Mouse (Mus musculus): ENCODE results near the gene Negr1.

The Negr1 gene

GRCm38 (mm10) chr3:156710693-156711092 is 149.1 kb downstream of the Negr1 start:
- H3K27me3 ChIP-seq (ENCODE audit: insufficient read depth, low read length): no peaks in the 10 kb centered on the region
- no peaks in the 10 kb centered on the region for H3K9me3 ChIP-seq (ENCODE audit: low read length)
- H3K36me3 ChIP-seq (ENCODE audit: insufficient read depth, low read length): no peaks in the 10 kb centered on the region
- H3K4me3 ChIP-seq (replicated peaks; ENCODE audit: low read length): no peak overlapping the region
- no peak for TF ChIP-seq CTCF (conservative IDR thresholded peaks at IDR 0.05; ENCODE audit: low read length)
- TF ChIP-seq NANOG (IDR thresholded peaks at IDR 0.05; ENCODE audit: borderline replicate concordance, low read length): no peak
- no peak for TF ChIP-seq POU5F1 (IDR thresholded peaks at IDR 0.05; ENCODE audit: borderline replicate concordance, low read length)
- no peaks in the 10 kb centered on the region for H3K4me1 ChIP-seq (replicated peaks; ENCODE audit: low read depth, low read length)

DNA sequence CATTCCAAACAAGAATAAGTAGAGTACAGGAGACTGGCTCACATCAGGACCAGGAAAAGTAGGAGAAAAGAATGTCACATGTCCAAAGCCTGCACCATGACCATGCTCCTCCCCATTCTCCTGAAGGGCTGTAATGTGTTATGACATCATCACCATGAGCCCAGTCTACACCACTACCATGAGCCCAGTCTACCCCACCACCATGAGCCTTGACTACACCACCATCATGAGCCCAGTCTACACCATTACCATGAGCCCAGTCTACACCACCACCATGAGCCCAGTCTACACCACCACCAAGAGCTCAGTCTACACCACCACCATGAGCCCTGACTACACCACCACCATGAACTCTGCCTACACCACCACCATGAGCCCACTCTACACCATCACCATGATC is 174.7 kb downstream of the Negr1 start:
- no peaks in the 10 kb centered on the region for H3K4me1 ChIP-seq (replicated peaks; ENCODE audit: low read depth, low read length)
- H3K36me3 ChIP-seq (ENCODE audit: insufficient read depth, low read length): no peaks in the 10 kb centered on the region
- TF ChIP-seq CTCF (conservative IDR thresholded peaks at IDR 0.05; ENCODE audit: low read length): no peak
- TF ChIP-seq NANOG (IDR thresholded peaks at IDR 0.05; ENCODE audit: borderline replicate concordance, low read length): no peak
- TF ChIP-seq POU5F1 (IDR thresholded peaks at IDR 0.05; ENCODE audit: borderline replicate concordance, low read length): no peak
- H3K27me3 ChIP-seq (ENCODE audit: insufficient read depth, low read length): no peaks in the 10 kb centered on the region
- no peak overlapping the region for H3K4me3 ChIP-seq (replicated peaks; ENCODE audit: low read length)
- H3K9me3 ChIP-seq (ENCODE audit: low read length): no peaks in the 10 kb centered on the region

DNA sequence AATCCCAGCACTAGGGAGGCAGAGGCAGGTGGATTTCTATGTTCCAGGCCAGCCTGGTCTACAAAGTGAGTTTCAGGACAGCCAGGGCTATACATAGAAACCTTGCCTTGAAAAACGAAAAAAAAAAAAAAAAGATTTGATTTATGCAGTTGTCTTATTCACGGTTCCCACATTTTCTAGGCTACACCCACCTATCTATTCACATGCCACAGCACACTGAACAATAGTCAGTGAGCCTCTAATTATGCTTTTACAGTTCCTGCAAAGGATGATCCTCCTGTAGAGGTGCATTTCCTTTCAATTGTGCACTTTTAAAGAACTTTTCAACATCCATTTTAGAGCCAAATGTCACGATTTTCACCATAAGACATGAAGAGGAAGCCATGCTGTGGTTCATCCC is 177.9 kb downstream of the Negr1 start:
- TF ChIP-seq POU5F1 (IDR thresholded peaks at IDR 0.05; ENCODE audit: borderline replicate concordance, low read length) (no peak), NANOG (IDR thresholded peaks at IDR 0.05; ENCODE audit: borderline replicate concordance, low read length) (no peak), CTCF (conservative IDR thresholded peaks at IDR 0.05; ENCODE audit: low read length) (no peak)
- Histone ChIP-seq H3K9me3 (ENCODE audit: low read length) (no peaks in the 10 kb centered on the region), H3K4me3 (replicated peaks; ENCODE audit: low read length) (no peak overlapping the region), H3K27me3 (ENCODE audit: insufficient read depth, low read length) (no peaks in the 10 kb centered on the region), H3K36me3 (ENCODE audit: insufficient read depth, low read length) (no peaks in the 10 kb centered on the region), H3K4me1 (replicated peaks; ENCODE audit: low read depth, low read length) (no peaks in the 10 kb centered on the region)

DNA sequence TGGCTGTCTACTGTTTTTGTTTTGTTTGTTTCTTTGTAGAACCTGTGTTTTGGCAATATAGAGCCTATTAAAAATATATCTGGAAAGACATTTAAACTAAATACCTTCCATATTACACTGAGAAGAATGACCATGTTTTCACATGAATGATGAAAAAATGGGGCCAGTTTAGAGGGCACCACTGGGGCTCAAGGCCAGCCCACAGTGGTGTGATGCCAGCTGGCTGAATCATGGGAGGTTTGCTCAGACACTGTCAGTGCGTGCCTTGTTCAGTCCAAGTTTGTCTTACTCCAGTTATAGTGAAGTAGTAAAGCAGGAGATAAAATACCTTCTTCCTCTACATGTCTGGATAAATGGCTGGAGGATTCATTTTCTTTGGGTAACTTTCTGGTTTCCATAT is 181.7 kb downstream of the Negr1 start:
- no peaks in the 10 kb centered on the region for H3K36me3 ChIP-seq (ENCODE audit: insufficient read depth, low read length)
- no peaks in the 10 kb centered on the region for H3K4me1 ChIP-seq (replicated peaks; ENCODE audit: low read depth, low read length)
- no peaks in the 10 kb centered on the region for H3K27me3 ChIP-seq (ENCODE audit: insufficient read depth, low read length)
- H3K9me3 ChIP-seq (ENCODE audit: low read length): no peaks in the 10 kb centered on the region
- H3K4me3 ChIP-seq (replicated peaks; ENCODE audit: low read length): no peak overlapping the region
- no peak for TF ChIP-seq CTCF (conservative IDR thresholded peaks at IDR 0.05; ENCODE audit: low read length)
- TF ChIP-seq POU5F1 (IDR thresholded peaks at IDR 0.05; ENCODE audit: borderline replicate concordance, low read length): no peak
- TF ChIP-seq NANOG (IDR thresholded peaks at IDR 0.05; ENCODE audit: borderline replicate concordance, low read length): no peak

GRCm38 (mm10) chr3:156745218-156745770 is 183.7 kb downstream of the Negr1 start:
- Histone ChIP-seq H3K36me3 (ENCODE audit: insufficient read depth, low read length) (no peaks in the 10 kb centered on the region), H3K9me3 (ENCODE audit: low read length) (no peaks in the 10 kb centered on the region), H3K4me3 (replicated peaks; ENCODE audit: low read length) (no peak overlapping the region), H3K27me3 (ENCODE audit: insufficient read depth, low read length) (no peaks in the 10 kb centered on the region), H3K4me1 (replicated peaks; ENCODE audit: low read depth, low read length) (no peaks in the 10 kb centered on the region)
- TF ChIP-seq NANOG (IDR thresholded peaks at IDR 0.05; ENCODE audit: borderline replicate concordance, low read length): no peak
- TF ChIP-seq CTCF (conservative IDR thresholded peaks at IDR 0.05; ENCODE audit: low read length): no peak
- no peak for TF ChIP-seq POU5F1 (IDR thresholded peaks at IDR 0.05; ENCODE audit: borderline replicate concordance, low read length)

- Histone ChIP-seq H3K27me3 (ENCODE audit: insufficient read depth, low read length) (no peaks in the 10 kb centered on the region), H3K9me3 (ENCODE audit: low read length) (no peaks in the 10 kb centered on the region), H3K4me3 (replicated peaks; ENCODE audit: low read length) (no peak overlapping the region), H3K4me1 (replicated peaks; ENCODE audit: low read depth, low read length) (no peaks in the 10 kb centered on the region), H3K36me3 (ENCODE audit: insufficient read depth, low read length) (no peaks in the 10 kb centered on the region)
- TF ChIP-seq POU5F1 (IDR thresholded peaks at IDR 0.05; ENCODE audit: borderline replicate concordance, low read length): no peak
These were observed 185.9 kb downstream of the Negr1 start for GRCm38 (mm10) chr3:156747456-156747855.

DNA sequence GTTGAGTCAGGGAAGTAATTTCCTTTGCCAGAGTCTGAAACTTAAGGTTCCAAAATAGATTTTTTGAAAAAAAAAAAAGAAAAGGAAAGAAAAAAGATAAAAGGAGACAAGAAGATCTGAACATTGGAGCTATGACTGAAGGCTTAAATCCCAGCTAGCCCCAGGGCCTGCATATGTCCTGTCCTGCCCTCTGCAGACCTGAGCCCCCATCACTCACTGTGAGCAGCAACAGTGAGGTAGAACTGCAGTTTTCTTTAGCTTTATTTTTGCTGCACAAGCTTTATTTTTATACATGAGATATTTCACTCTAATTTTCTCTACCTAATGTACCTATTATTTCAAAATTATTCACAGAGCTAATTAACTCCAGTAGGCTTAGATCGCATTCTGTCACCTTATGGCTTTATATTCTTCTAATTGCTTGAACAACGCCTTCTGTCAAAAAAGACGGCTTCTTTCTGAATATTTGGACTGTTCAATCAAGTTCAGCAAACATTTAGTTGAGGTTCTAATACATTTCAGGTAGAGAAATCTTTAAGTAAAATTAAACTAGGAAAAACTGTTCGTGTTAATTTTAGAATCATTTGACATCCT is 192.3 kb downstream of the Negr1 start:
- Histone ChIP-seq H3K36me3 (ENCODE audit: insufficient read depth, low read length) (no peaks in the 10 kb centered on the region), H3K4me1 (replicated peaks; ENCODE audit: low read depth, low read length) (no peaks in the 10 kb centered on the region), H3K4me3 (replicated peaks; ENCODE audit: low read length) (no peak overlapping the region), H3K9me3 (ENCODE audit: low read length) (no peaks in the 10 kb centered on the region), H3K27me3 (ENCODE audit: insufficient read depth, low read length) (no peaks in the 10 kb centered on the region)
- TF ChIP-seq NANOG (IDR thresholded peaks at IDR 0.05; ENCODE audit: borderline replicate concordance, low read length) (no peak), CTCF (conservative IDR thresholded peaks at IDR 0.05; ENCODE audit: low read length) (no peak), POU5F1 (IDR thresholded peaks at IDR 0.05; ENCODE audit: borderline replicate concordance, low read length) (no peak)

DNA sequence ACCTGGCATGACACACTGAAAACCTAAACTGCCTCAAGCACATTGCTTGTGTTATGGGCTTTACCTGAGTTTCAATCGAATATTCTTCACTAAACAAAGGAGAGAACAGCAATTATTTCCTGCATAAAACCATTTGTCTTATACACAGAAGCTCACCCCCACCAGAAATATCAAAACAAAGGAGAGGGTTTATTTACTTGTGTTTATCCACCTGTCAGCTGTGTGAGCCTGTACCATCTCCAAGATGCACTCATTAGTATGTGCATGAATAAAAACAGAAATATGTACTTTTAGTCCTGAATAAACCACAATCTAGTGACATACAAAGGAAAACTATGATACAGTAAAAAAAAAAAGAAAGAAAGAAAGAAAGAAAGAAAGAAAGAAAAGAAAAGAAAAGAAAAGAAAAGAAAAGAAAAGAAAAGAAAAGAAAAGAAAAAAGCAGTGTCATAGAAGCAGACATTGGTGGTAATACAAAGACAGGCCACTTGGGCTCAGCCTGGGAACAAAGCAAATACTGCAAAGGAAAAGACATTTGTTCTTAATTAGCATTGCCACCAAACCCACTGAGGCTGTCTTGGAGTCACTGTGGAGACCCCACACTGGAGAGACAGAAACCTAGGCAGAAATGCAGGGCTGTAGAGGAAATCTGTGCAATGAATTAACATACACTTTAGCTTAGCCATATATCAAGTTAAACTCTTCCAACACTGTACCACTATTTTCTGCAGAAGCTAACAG is 193.4 kb downstream of the Negr1 start:
- no peaks in the 10 kb centered on the region for H3K27me3 ChIP-seq (ENCODE audit: insufficient read depth, low read length)
- no peaks in the 10 kb centered on the region for H3K9me3 ChIP-seq (ENCODE audit: low read length)
- H3K36me3 ChIP-seq (ENCODE audit: insufficient read depth, low read length): no peaks in the 10 kb centered on the region
- no peak overlapping the region for H3K4me3 ChIP-seq (replicated peaks; ENCODE audit: low read length)
- no peak for TF ChIP-seq CTCF (conservative IDR thresholded peaks at IDR 0.05; ENCODE audit: low read length)
- no peak for TF ChIP-seq POU5F1 (IDR thresholded peaks at IDR 0.05; ENCODE audit: borderline replicate concordance, low read length)
- no peak for TF ChIP-seq NANOG (IDR thresholded peaks at IDR 0.05; ENCODE audit: borderline replicate concordance, low read length)
- no peaks in the 10 kb centered on the region for H3K4me1 ChIP-seq (replicated peaks; ENCODE audit: low read depth, low read length)
